Mouse (Mus musculus) T-helper 17 cell (primary cell): ENCODE measurements around the gene Mdga1.

ENCODE experiments used
- in situ Hi-C, 2 experiments: fragments of 300-600 bp; cut with MboI, MseI; formaldehyde crosslinking; loops; 1 replicate in 1 of 2; 2 replicates in 1 of 2; pipeline ENCODE4 v1.15.1; 2025; ENCODE audit warnings: high pct_unique_total_duplicates in 2 of 2

The Mdga1 gene

GRCm38 (mm10) chr17:29849436-29849797, 120.5 kb downstream of the Mdga1 start:
- in situ Hi-C loops: no loop called here

DNA sequence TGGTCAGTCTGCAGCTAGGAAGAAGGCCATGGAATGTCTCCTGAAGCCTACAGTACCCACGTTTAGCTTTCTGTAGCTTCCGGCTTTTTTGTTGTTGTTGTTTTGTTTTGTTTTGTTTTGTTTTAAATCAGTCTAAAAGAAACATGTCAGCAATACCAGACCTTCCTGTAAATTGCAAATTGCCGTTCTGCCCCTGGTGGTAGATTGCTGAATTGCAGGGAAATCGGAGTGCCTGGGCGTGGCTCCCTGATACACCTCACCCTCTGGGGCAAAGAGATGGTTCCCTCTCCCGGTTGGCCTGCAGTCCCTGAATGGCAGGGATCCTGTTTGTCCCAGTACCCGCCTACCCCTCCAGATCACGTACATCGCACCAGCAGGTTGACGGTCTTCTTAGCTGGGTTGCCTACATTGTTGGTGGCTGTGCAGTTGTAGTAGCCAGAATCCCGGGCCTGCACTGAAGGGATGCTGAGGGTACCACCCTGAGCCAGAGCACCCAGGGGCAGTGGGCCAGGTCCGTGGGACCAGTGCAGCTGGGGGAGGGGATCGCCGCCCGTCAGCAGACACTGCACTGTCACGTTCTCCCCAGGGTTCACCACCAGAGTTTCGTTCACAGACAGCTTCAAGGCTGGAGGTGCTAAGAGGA, 121.0 kb downstream of the Mdga1 start:
- in situ Hi-C loops: no loop called here

GRCm38 (mm10) chr17:29847291-29847690, 122.6 kb downstream of the Mdga1 start:
- in situ Hi-C loops: no loop called here

- in situ Hi-C loops: no loop called here
Measured at GRCm38 (mm10) chr17:29846284-29846683, 123.6 kb downstream of the Mdga1 start.

DNA sequence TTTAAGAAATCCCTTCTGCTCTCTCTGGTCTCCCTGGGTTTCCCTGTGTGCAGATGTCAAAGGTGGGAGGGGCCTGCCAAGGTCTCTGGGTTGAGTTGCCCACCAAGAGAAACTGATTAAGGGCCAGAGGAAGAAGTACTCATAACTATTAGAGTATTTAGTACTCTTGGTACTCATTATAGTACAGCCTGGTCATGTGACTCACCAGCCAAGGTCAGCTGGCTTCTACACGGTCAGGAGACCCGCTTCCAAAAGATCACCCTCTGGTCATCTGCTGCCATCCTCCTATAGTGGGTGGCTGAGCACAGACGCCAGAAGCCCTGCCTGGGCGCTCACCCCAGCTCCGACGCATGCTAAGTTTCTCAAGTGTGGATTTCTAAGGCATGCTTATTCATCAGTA, 124.9 kb downstream of the Mdga1 start:
- in situ Hi-C loops: no loop called here

- in situ Hi-C loops: no loop called here
Measured at GRCm38 (mm10) chr17:29843419-29844162, 126.3 kb downstream of the Mdga1 start.

DNA sequence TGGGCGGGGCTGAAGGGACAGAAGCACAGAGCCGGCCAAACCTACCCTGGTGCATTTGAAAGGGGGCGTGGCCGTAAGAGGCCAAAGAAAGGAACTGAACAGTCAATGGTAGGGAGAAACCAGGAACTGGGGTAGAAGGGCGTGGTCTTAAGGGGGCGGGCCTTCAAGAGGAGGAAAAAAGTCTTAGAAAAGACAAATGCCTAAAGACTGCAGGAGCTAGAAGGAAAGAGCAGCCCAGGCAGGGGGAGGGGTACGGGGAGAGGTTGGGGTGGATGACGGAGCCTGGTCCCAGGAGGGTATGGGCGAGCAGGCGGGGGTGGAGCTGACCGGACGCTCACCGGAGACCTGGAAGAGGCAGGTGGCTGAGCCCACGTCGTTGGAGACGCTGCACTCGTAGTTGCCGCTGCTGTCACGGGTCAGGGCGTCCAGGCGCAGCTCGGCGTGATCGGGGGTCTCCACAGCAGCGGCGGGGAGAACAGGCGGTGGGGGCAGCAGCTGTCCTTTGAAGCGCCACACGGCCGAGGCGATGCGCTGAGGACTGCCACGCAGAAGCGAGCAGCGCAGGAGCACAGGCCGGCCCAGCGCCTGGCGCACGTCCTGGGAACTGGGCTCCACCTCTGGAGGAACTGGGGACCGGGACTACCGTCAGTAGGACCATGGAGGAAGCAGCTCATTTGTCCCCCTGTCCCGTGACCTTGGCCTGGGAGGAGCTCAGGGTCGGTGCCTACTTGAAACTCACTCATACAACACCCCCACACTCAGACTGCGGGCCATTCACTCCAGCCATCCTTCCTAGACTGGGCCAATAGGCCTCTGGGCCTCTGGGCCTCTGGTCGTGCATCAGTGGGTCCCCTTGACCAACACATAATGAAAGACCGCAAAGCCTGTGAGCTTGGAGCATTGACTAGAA, 127.9 kb downstream of the Mdga1 start:
- in situ Hi-C loops: no loop called here

- in situ Hi-C loops: no loop called here
Measured at GRCm38 (mm10) chr17:29838029-29838428, 131.9 kb downstream of the Mdga1 start.

- in situ Hi-C loops: no loop called here
Measured at GRCm38 (mm10) chr17:29837441-29837840, 132.4 kb downstream of the Mdga1 start.

- in situ Hi-C loops: no loop called here
Measured at GRCm38 (mm10) chr17:29834768-29835167, 135.1 kb downstream of the Mdga1 start.

- in situ Hi-C loops: no loop called here
Measured at GRCm38 (mm10) chr17:29834333-29834732, 135.6 kb downstream of the Mdga1 start.

DNA sequence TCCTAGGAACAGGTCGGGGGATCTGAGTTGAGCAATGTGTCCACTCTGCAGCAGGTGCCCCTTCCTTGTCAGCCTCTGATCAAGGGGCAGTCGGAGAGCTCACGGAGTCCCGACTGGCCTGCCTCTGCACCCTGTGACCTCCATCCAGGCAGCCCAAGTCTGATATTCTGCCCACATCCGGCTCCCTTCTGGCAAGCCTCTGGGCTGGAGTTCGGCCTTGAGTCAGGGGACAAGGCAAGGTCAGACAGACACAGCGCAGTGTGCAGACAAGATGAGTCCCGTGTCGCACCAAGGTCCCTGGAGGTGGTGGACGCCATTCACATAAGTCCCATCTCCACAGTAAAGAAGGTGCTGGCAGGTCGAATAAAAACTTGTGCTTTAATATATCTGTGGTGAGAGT, 138.2 kb downstream of the Mdga1 start:
- in situ Hi-C loops: no loop called here

DNA sequence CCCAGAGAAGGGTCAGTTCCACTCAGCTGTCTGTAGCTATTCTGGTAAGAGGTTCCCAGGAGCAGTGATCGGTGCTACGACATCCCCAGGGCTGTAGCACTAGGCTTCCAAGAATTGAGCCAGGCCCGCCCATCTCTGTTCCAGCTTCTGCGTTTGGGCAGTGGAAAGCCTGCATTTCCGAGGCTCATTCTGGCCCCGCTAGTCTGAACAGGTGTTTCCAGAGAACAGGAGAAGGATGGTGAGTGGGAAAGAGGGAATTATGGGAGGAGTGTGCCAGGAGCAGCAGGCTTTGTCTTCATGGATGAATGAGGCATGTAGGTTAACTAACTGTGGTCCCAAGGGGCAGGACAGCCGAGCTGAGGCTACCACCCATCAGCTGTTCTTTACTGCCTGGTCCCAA, 140.8 kb downstream of the Mdga1 start:
- in situ Hi-C loops: no loop called here

- in situ Hi-C loops: no loop called here
Measured at GRCm38 (mm10) chr17:29827602-29828001, 142.3 kb downstream of the Mdga1 start.

GRCm38 (mm10) chr17:29824512-29825120, 145.3 kb downstream of the Mdga1 start:
- in situ Hi-C loops: no loop called here

DNA sequence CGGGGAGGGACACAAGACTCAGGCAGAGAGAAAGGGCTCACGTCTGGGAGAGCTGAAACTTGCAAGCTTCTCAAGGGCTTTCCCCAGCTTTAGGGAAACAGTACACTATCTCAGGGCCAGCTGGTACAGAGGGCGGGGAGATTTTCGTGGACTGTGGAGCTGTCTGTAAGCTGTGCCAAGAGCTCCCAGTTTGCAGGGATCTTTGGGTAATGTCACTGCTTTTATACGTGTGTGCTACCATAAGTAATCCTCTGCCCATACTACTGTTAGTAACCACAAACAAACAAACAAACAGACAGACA, 145.7 kb downstream of the Mdga1 start:
- in situ Hi-C loops: no loop called here

GRCm38 (mm10) chr17:29823439-29824207, 146.3 kb downstream of the Mdga1 start:
- in situ Hi-C loops: no loop called here

- in situ Hi-C loops: no loop called here
Measured at GRCm38 (mm10) chr17:29819608-29820007, 150.3 kb downstream of the Mdga1 start.

- in situ Hi-C loops: no loop called here
Measured at GRCm38 (mm10) chr17:29818989-29819388, 150.9 kb downstream of the Mdga1 start.

GRCm38 (mm10) chr17:29818264-29818945, 151.5 kb downstream of the Mdga1 start:
- in situ Hi-C loops: no loop called here

DNA sequence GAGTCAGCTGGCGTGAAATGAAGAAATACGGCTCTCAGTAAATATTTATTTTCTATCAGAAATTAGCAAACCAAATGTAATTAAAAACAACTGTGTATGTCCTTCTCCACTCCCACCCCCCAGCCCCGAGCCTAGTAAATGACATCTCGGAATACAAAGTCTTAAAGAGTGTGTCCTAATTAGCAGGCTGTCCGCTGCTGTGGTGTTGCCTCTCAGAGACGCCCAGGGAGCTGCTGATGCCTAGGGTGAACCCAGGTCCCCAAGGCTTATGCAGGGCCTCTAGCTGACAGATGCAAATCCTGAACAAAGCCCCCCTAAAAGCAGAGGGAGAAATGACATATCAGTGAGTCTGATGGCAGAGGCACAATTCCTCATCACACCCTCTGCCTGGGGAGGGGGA, 155.1 kb downstream of the Mdga1 start:
- in situ Hi-C loops: no loop called here
